Mouse (Mus musculus) small intestine, adult 2 months (tissue): Measurements from ENCODE around the gene Smim6. TPM values are rescaled to one million over a fixed set of nuclear protein-coding genes. Genes with fewer than 3 reads are reported as not detected.

Experiments
- H3K27ac ChIP-seq: fragments of 200-500 bp; 2 replicates; pipeline ENCODE4 v1.5.1; 2012; ENCODE audit warnings: low read depth, low read length, control low read depth, inconsistent platforms; ENCODE audit not compliant: insufficient read depth
- H3K27me3 ChIP-seq: fragments of 200-500 bp; 2 replicates; pipeline ENCODE4 v1.6.1; 2012; ENCODE audit warnings: mild to moderate bottlenecking, moderate library complexity, low read length, inconsistent platforms; ENCODE audit not compliant: control insufficient read depth, insufficient read depth
- H3K36me3 ChIP-seq: fragments of 200-500 bp; 2 replicates; pipeline ENCODE4 v1.6.1; 2012; ENCODE audit warnings: mild to moderate bottlenecking, low read length, control low read depth, inconsistent platforms; ENCODE audit not compliant: control insufficient read depth, insufficient read depth
- H3K4me1 ChIP-seq: fragments of 200-500 bp; 2 replicates; pipeline ENCODE4 v1.6.1; 2012; ENCODE audit warnings: low read length, inconsistent platforms, mixed read lengths; ENCODE audit not compliant: control insufficient read depth, insufficient read depth, insufficient read length
- H3K4me3 ChIP-seq: fragments of 200-500 bp; 2 replicates; pipeline ENCODE4 v1.5.1; 2012; ENCODE audit warnings: low read depth, mild to moderate bottlenecking, control low read depth, inconsistent platforms, low read length, moderate library complexity
- CTCF ChIP-seq: fragments of 200-500 bp; IDR thresholded peaks from 2 replicates; pipeline ENCODE4 v1.5.1; 2012; ENCODE audit warnings: low read depth, mild to moderate bottlenecking, control low read depth, inconsistent platforms, low read length, moderate library complexity, mixed read lengths; ENCODE audit not compliant: insufficient replicate concordance, insufficient read length; ENCODE audit errors: extremely low read depth
- POLR2A ChIP-seq: fragments of 200-500 bp; IDR thresholded peaks from 2 replicates; pipeline ENCODE4 v1.6.1; 2012; ENCODE audit warnings: low read depth, mild to moderate bottlenecking, control low read depth, inconsistent platforms, low read length, moderate library complexity
- WGBS: fragments of 180-500 bp; shearing (Covaris S2); methylation state at CpG from one replicate; pipeline ENCODE4 v1.1.7; 2018; 5-methylcytosine and 5-hydroxymethylcytosine counted together
- polyA plus RNA-seq: library from polyadenylated mRNA; depleted of rRNA; stranded (reverse); fragments of >200 nt; gene quantifications from 2 replicates; pipeline ENCODE4 v1.2.3, GENCODE M21; 2012

Smim6 gene
- polyA plus RNA-seq, 1 experiment, result 8.8 TPM

GRCm38 (mm10) chr11:115892213-115892612, 19.6 kb upstream of the Smim6 start:
- 79% methylated on average over 6 of the region's 6 CpGs for WGBS
- no peak for TF ChIP-seq POLR2A
- no peak for TF ChIP-seq CTCF
- Histone ChIP-seq H3K27ac (no peak overlapping the region), H3K27me3 (no peaks in the 10 kb centered on the region), H3K4me1 (no peaks in the 10 kb centered on the region; the same call in 1 of the 2 replicates), H3K36me3 (peaks cover 92% of the 10 kb centered on the region), H3K4me3 (no peak overlapping the region)

DNA sequence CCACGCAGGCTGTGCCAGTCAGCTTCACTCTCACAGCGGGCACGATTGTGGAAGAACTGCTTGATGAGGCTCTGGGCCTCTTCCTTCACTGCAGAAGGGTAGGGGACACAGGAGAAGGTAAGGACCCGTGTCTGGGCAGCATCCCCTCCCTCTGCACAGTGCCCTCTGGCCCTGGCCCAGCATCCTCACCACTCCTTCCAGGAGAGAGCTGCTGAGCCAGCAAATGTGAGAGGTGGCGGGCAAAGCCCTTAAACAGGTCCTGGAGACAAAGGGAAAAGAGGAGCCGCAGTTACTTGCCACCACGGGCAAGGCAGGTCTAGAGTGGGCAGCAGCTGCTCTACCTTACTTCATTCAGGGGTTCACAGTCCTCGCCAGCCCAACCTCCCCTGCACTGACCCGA, 18.7 kb upstream of the Smim6 start:
- WGBS, result 88% methylated on average over 9 of the region's 9 CpGs
- Histone ChIP-seq H3K27ac (no peak overlapping the region), H3K4me1 (no peaks in the 10 kb centered on the region; the same call in 1 of the 2 replicates), H3K4me3 (no peak overlapping the region), H3K27me3 (no peaks in the 10 kb centered on the region), H3K36me3 (peaks cover 83% of the 10 kb centered on the region)
- TF ChIP-seq POLR2A, result no peak
- no peak for TF ChIP-seq CTCF

DNA sequence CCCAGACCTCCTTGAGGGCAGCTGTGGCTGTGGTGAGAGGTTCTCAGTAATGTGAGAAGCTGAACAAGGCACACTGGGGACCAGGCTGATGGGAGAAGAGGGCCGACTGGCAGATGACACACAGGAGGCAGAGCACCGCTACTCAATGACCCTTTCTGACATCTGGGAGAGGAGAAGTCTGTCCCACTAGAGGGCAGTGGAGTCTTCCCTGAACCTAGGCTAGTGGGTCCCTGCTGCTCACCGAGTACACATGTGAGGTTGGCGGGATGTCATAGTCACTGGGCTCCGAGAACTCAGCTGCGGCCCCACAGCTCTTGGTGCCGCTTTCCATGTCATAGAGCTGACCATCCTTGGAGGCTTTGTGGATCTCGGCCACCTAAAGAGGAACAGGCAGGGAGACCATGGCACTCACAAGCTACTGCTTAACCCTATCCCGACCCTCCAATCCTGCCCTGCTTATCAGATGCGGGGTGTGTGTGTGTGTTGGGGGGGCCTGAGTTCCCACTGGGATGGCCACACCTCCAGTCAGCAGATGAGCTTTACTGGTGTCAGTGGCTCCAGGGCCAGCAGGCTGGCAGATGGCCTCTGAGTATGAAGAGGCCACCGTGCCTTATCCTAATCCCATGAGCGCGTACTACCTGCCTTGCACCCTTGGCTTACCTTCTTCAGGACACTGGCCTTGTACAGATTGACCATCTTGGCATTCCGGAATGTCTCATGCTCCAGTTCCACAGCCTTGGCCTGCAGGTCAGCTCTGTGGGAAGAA, 16.9 kb upstream of the Smim6 start:
- H3K36me3 ChIP-seq, result peaks cover 68% of the 10 kb centered on the region
- WGBS, result 75% methylated on average over 14 of the region's 14 CpGs
- no peak for TF ChIP-seq POLR2A
- peak; percentile 36; the same call in 1 of the 2 replicates for TF ChIP-seq CTCF
- H3K4me1 ChIP-seq, result peaks cover 4% of the 10 kb centered on the region
- H3K27me3 ChIP-seq, result no peaks in the 10 kb centered on the region
- no peak overlapping the region for H3K27ac ChIP-seq
- H3K4me3 ChIP-seq, result no peak overlapping the region

GRCm38 (mm10) chr11:115898446-115898845, 13.4 kb upstream of the Smim6 start:
- Histone ChIP-seq H3K4me3 (no peak overlapping the region), H3K4me1 (peaks cover 17% of the 10 kb centered on the region), H3K36me3 (peaks cover 33% of the 10 kb centered on the region), H3K27me3 (no peaks in the 10 kb centered on the region), H3K27ac (no peak overlapping the region)
- no peak for TF ChIP-seq CTCF
- no peak for TF ChIP-seq POLR2A
- 86% methylated on average over 7 of the region's 7 CpGs for WGBS

- no peak overlapping the region for H3K27ac ChIP-seq
- WGBS, result 38% methylated on average over 4 of the region's 4 CpGs
- no peak overlapping the region for H3K4me3 ChIP-seq
- TF ChIP-seq POLR2A, result no peak
- TF ChIP-seq CTCF, result peak; percentile 86; the same call in 1 of the 2 replicates
- no peaks in the 10 kb centered on the region for H3K27me3 ChIP-seq
- H3K36me3 ChIP-seq, result peaks cover 29% of the 10 kb centered on the region
- peaks cover 22% of the 10 kb centered on the region for H3K4me1 ChIP-seq
These were observed 12.9 kb upstream of the Smim6 start for GRCm38 (mm10) chr11:115898886-115899285.

GRCm38 (mm10) chr11:115899486-115900266, 12.1 kb upstream of the Smim6 start, which contains the start of gene Smim5:
Smim5 (plus strand) TSS chr11:115899966.
- Histone ChIP-seq H3K4me3 (peak within 1 kb of the TSS; percentile 7; the same call in 1 of the 2 replicates), H3K4me1 (peaks cover 27% of the 10 kb centered on the region), H3K36me3 (peaks cover 21% of the 10 kb centered on the region), H3K27ac (no peak within 1 kb of the TSS; the same call in 1 of the 2 replicates), H3K27me3 (no peaks in the 10 kb centered on the region)
- TF ChIP-seq CTCF (no peak), POLR2A (no peak)
- WGBS, result 49% methylated on average over 16 of the region's 16 CpGs
